Mouse (Mus musculus) G1E (cell line): Measurements from ENCODE around the gene Skap1. TPM values are rescaled to one million over a fixed set of nuclear protein-coding genes. Genes with fewer than 3 reads are reported as not detected.
A peak's percentile ranks its signal among the peaks of the same experiment; 100 is the strongest.
"Not testable (repeated sequence)": the region's sequence is repeated elsewhere in the genome, so short reads cannot be mapped to it uniquely, and the experiment has no call there.

ENCODE experiments used
- ATAC-seq: 2 replicates; pipeline ENCODE4 v1.8.0; 2016; ENCODE audit warnings: mild to moderate bottlenecking; ENCODE audit not compliant: insufficient number of reproducible peaks, poor library complexity, low FRiP score, severe bottlenecking; ENCODE audit errors: extremely low read depth
- DNase-seq: peaks from one replicate; pipeline ENCODE4 v3.0.0; 2012; ENCODE audit warnings: low spot score
- H3K27me3 ChIP-seq: 2 replicates; pipeline ENCODE4 v1.6.1; 2012; ENCODE audit warnings: mild to moderate bottlenecking, low read length, inconsistent platforms; ENCODE audit not compliant: insufficient read depth
- H3K36me3 ChIP-seq: replicated peaks from 2 replicates; pipeline ENCODE3; 2012; ENCODE audit warnings: mild to moderate bottlenecking, inconsistent platforms
- H3K4me1 ChIP-seq: 2 replicates; pipeline ENCODE4 v1.6.1; 2012; ENCODE audit warnings: low read depth, low read length, inconsistent platforms, mixed read lengths; ENCODE audit not compliant: insufficient read depth
- H3K4me3 ChIP-seq: 2 replicates; pipeline ENCODE4 v1.5.1; 2012; ENCODE audit warnings: low read depth, mild to moderate bottlenecking, inconsistent platforms, low read length, moderate library complexity, mixed read lengths
- H3K9me3 ChIP-seq: replicated peaks from 2 replicates; pipeline ENCODE4 v1.6.1; 2012; ENCODE audit warnings: inconsistent platforms
- CTCF ChIP-seq: IDR thresholded peaks from 2 replicates; pipeline ENCODE4 v1.5.1; 2012; ENCODE audit warnings: low read depth, low read length, inconsistent platforms, mixed read lengths
- GATA1 ChIP-seq: IDR thresholded peaks from 2 replicates; pipeline ENCODE4 v1.6.1; 2012; ENCODE audit warnings: borderline replicate concordance, low read length, inconsistent platforms, mixed read lengths
- GATA2 ChIP-seq: IDR thresholded peaks from 2 replicates; pipeline ENCODE4 v1.6.1; 2012; ENCODE audit warnings: low read depth, low read length, inconsistent platforms, borderline replicate concordance
- POLR2AphosphoS5 ChIP-seq: IDR thresholded peaks from 2 replicates; pipeline ENCODE4 v1.6.1; 2012; ENCODE audit warnings: low read depth, low read length, inconsistent platforms; ENCODE audit not compliant: insufficient replicate concordance
- TAL1 ChIP-seq: conservative IDR thresholded peaks from 2 replicates; pipeline ENCODE4 v1.6.1; 2012; ENCODE audit warnings: low read depth, low read length, inconsistent platforms, mixed read lengths
- polyA plus RNA-seq: library from polyadenylated mRNA; stranded (reverse); fragments of >175 nt; gene quantifications from 2 replicates; pipeline ENCODE4 v1.2.3, GENCODE M21; 2012
- total RNA-seq, 2 experiments: library from RNA; stranded (forward) in 1 of 2; stranded (reverse) in 1 of 2; fragments of 200-1000 nt in 1 of 2; fragments of >200 nt in 1 of 2; fragmentation: Nextera tagmentation in 1 of 2; gene quantifications; 2 replicates each; pipeline ENCODE4 v1.2.3; 2014 to 2017

The Skap1 gene
- total and polyA plus RNA-seq, 3 experiments: 0.55 TPM; not detected in 2

- peaks cover 11% of the 10 kb centered on the region for H3K4me1 ChIP-seq
- not testable (repeated sequence) for H3K9me3 ChIP-seq, ATAC-seq, H3K27me3 ChIP-seq, H3K4me3 ChIP-seq, H3K36me3 ChIP-seq, DNase-seq
- TF ChIP-seq CTCF: peak; percentile 90
Observed at GRCm38 (mm10) chr11:96784847-96785246, 320.5 kb downstream of the Skap1 start.

DNA sequence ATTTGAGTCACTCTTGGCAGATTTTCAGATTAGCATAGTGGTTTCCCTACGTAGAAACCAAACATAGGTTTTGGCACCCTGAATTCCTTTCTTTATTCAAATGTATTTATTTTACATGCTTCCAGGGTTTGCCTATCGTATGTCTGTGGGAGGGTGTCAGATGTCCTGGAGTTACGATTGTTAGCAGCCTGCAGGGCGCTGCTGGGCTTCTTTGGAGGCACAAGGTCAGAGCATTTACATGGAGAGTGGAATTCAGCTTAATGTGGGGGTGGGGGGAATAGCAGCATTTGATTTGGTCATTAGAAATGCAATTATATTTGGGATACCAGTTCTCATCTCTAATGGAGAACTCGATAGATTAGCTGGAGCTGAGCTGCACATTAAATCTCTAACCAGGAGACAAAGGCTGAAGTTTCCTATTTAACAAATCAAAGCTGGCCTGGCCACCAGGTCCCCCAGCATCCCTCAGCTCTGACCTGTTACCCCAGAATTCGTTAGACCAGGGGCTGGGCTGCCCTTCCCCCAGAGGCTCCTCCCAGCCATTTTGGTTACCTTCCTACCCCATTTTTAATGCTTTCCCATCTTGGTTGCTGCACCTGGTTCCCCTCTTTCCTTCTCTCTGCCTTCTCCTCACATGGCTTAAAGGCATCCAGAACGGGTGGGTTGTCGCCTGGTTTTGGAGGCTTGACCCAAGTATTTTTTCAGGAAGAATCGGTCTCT lies 322.5 kb downstream of the Skap1 start:
- no peak for TF ChIP-seq CTCF
- TF ChIP-seq GATA1: no peak
- TF ChIP-seq POLR2AphosphoS5: no peak
- no peak for TF ChIP-seq GATA2
- TF ChIP-seq TAL1: no peak
- DNase-seq: no peak
- H3K9me3 ChIP-seq: no peaks in the 10 kb centered on the region

GRCm38 (mm10) chr11:96788871-96789795 lies 324.7 kb downstream of the Skap1 start, which contains the start of gene Cbx1:
Cbx1 (plus strand) TSS chr11:96789127.
- TF ChIP-seq GATA1: no peak
- no peak for TF ChIP-seq POLR2AphosphoS5
- TF ChIP-seq CTCF: no peak
- Histone ChIP-seq H3K4me3 (peak within 1 kb of the TSS; percentile 90), H3K27me3 (no peaks in the 10 kb centered on the region), H3K9me3 (no peaks in the 10 kb centered on the region), H3K4me1 (peaks cover 24% of the 10 kb centered on the region), H3K36me3 (peaks cover 19% of the 10 kb centered on the region)
- peak; percentile 83 for DNase-seq
- ATAC-seq: peak; percentile 34; the same call in 1 of the 2 replicates

More for the DNA sequence above, 322.5 kb downstream of the Skap1 start:
- no peak for ATAC-seq
- Histone ChIP-seq H3K4me3 (no peak overlapping the region), H3K36me3 (peaks cover 7% of the 10 kb centered on the region), H3K4me1 (peaks cover 18% of the 10 kb centered on the region), H3K27me3 (no peaks in the 10 kb centered on the region)

GRCm38 (mm10) chr11:96789990-96790389 lies 325.6 kb downstream of the Skap1 start:
- peak overlapping the region; percentile 90 for H3K4me3 ChIP-seq
- peak; percentile 16 for DNase-seq
- H3K9me3 ChIP-seq: no peaks in the 10 kb centered on the region
- TF ChIP-seq TAL1: no peak
- no peak for TF ChIP-seq POLR2AphosphoS5
- TF ChIP-seq GATA2: no peak
- TF ChIP-seq CTCF: no peak
- TF ChIP-seq GATA1: no peak
- H3K4me1 ChIP-seq: peaks cover 24% of the 10 kb centered on the region
- H3K36me3 ChIP-seq: peaks cover 19% of the 10 kb centered on the region
- no peaks in the 10 kb centered on the region for H3K27me3 ChIP-seq
- no peak for ATAC-seq

- TF ChIP-seq GATA1 (no peak), GATA2 (no peak), POLR2AphosphoS5 (no peak), TAL1 (no peak), CTCF (no peak)
- Histone ChIP-seq H3K9me3 (no peaks in the 10 kb centered on the region), H3K27me3 (no peaks in the 10 kb centered on the region), H3K4me1 (peaks cover 29% of the 10 kb centered on the region), H3K4me3 (peak overlapping the region; percentile 90; the same call in 1 of the 2 replicates), H3K36me3 (peaks cover 24% of the 10 kb centered on the region)
- DNase-seq (no peak), ATAC-seq (no peak)
Observed at GRCm38 (mm10) chr11:96790681-96791080, 326.3 kb downstream of the Skap1 start.

- Histone ChIP-seq H3K9me3 (no peaks in the 10 kb centered on the region), H3K4me3 (no peak overlapping the region), H3K4me1 (peaks cover 18% of the 10 kb centered on the region), H3K27me3 (no peaks in the 10 kb centered on the region), H3K36me3 (peaks cover 64% of the 10 kb centered on the region)
- ATAC-seq (no peak), DNase-seq (no peak)
- no peak for TF ChIP-seq TAL1
- no peak for TF ChIP-seq GATA2
- no peak for TF ChIP-seq POLR2AphosphoS5
- no peak for TF ChIP-seq GATA1
- no peak for TF ChIP-seq CTCF
Observed at GRCm38 (mm10) chr11:96795491-96795890, 331.1 kb downstream of the Skap1 start.
